Mouse (Mus musculus) liver, adult 2 months (tissue): ENCODE results near the gene Sptbn1. TPM values are rescaled to one million over a fixed set of nuclear protein-coding genes. Genes with fewer than 3 reads are reported as not detected.
A peak's percentile ranks its signal among the peaks of the same experiment; 100 is the strongest.

Source experiments
- DNase-seq: peaks from one replicate; pipeline ENCODE4 v3.0.0-alpha.2; 2011; ENCODE audit warnings: low read depth, low spot score; ENCODE audit errors: extremely low read depth
- H3K27ac ChIP-seq: fragments of 200-500 bp; replicated peaks from 2 replicates; pipeline ENCODE4 v1.5.1; 2012; ENCODE audit warnings: low read depth, mild to moderate bottlenecking, control low read depth, inconsistent platforms, low read length; ENCODE audit not compliant: insufficient read depth
- H3K27me3 ChIP-seq: fragments of 200-500 bp; 2 replicates; pipeline ENCODE4 v1.6.1; 2012; ENCODE audit warnings: mild to moderate bottlenecking, moderate library complexity, low read length, inconsistent platforms; ENCODE audit not compliant: control insufficient read depth, insufficient read depth
- H3K36me3 ChIP-seq: fragments of 200-500 bp; 2 replicates; pipeline ENCODE4 v1.6.1; 2012; ENCODE audit warnings: low read length, inconsistent platforms; ENCODE audit not compliant: control insufficient read depth, insufficient read depth
- H3K4me1 ChIP-seq: fragments of 200-500 bp; 2 replicates; pipeline ENCODE4 v1.6.1; 2011; ENCODE audit warnings: low read length; ENCODE audit not compliant: control insufficient read depth, insufficient read depth
- H3K4me3 ChIP-seq: fragments of 200-500 bp; 2 replicates; pipeline ENCODE4 v1.5.1; 2011; ENCODE audit warnings: low read depth, mild to moderate bottlenecking, control low read depth, low read length, moderate library complexity; ENCODE audit not compliant: insufficient read depth
- H3K79me2 ChIP-seq: fragments of 200-500 bp; 2 replicates; pipeline ENCODE4 v1.6.1; 2012; ENCODE audit warnings: inconsistent platforms, mild to moderate bottlenecking, low read length, moderate library complexity; ENCODE audit not compliant: control insufficient read depth, insufficient read depth
- H3K9ac ChIP-seq: fragments of 200-500 bp; 2 replicates; pipeline ENCODE4 v1.6.1; 2012; ENCODE audit warnings: low read depth, mild to moderate bottlenecking, control low read depth, inconsistent platforms, low read length
- CTCF ChIP-seq: fragments of 200-500 bp; IDR thresholded peaks from 2 replicates; pipeline ENCODE4 v1.5.1; 2011; ENCODE audit warnings: low read depth, low read length, control low read depth
- POLR2A ChIP-seq: fragments of 200-500 bp; IDR thresholded peaks from 2 replicates; pipeline ENCODE4 v1.6.1; 2011; ENCODE audit warnings: low read length, control low read depth; ENCODE audit not compliant: insufficient read depth; ENCODE audit errors: extremely low read depth
- WGBS: fragments of 180-500 bp; shearing (Covaris S2); methylation state at CpG from one replicate; pipeline ENCODE4 v1.1.7; 2018; 5-methylcytosine and 5-hydroxymethylcytosine counted together
- polyA plus RNA-seq: library from polyadenylated mRNA; depleted of rRNA; stranded (reverse); fragments of >200 nt; gene quantifications from 2 replicates; pipeline ENCODE4 v1.2.3, GENCODE M21; 2012
- total RNA-seq: library from RNA; depleted of rRNA; stranded (reverse); fragments of >200 nt; gene quantifications from 2 replicates; pipeline ENCODE4 v1.2.3, GENCODE M21; 2014

The Sptbn1 gene
- total and polyA plus RNA-seq, 2 experiments = 13.0 to 50.9 TPM

- H3K79me2 ChIP-seq = peaks cover 7% of the 10 kb centered on the region; the same call in 1 of the 2 replicates
- DNase-seq = peak; percentile 27
- no peaks in the 10 kb centered on the region for H3K36me3 ChIP-seq
- peak overlapping the region; percentile 33; the same call in 1 of the 2 replicates for H3K27ac ChIP-seq
- H3K4me1 ChIP-seq = no peaks in the 10 kb centered on the region
- peak overlapping the region; percentile 75; the same call in 1 of the 2 replicates for H3K9ac ChIP-seq
- H3K4me3 ChIP-seq = peak overlapping the region; percentile 78
- WGBS = 9% methylated on average over 15 of the region's 15 CpGs
- peaks cover 6% of the 10 kb centered on the region; the same call in 1 of the 2 replicates for H3K27me3 ChIP-seq
- no peak for TF ChIP-seq POLR2A
- no peak for TF ChIP-seq CTCF
These were observed 837 bp upstream of the Sptbn1 start for GRCm38 (mm10) chr11:30268648-30269375.

GRCm38 (mm10) chr11:30267036-30267891 lies 711 bp downstream of the Sptbn1 start:
- H3K36me3 ChIP-seq = no peaks in the 10 kb centered on the region
- 2% methylated on average over 69 of the region's 69 CpGs for WGBS
- H3K9ac ChIP-seq = peak overlapping the region; percentile 85
- no peak for TF ChIP-seq CTCF
- no peak for TF ChIP-seq POLR2A
- DNase-seq = no peak
- peaks cover 7% of the 10 kb centered on the region; the same call in 1 of the 2 replicates for H3K79me2 ChIP-seq
- H3K27ac ChIP-seq = peak overlapping the region; percentile 64
- no peaks in the 10 kb centered on the region for H3K4me1 ChIP-seq
- H3K4me3 ChIP-seq = peak overlapping the region; percentile 96
- peaks cover 6% of the 10 kb centered on the region; the same call in 1 of the 2 replicates for H3K27me3 ChIP-seq

GRCm38 (mm10) chr11:30266691-30267035 lies 1.3 kb downstream of the Sptbn1 start:
- Histone ChIP-seq H3K4me1 (no peaks in the 10 kb centered on the region), H3K27ac (peak overlapping the region; percentile 29; the same call in 1 of the 2 replicates), H3K79me2 (peaks cover 7% of the 10 kb centered on the region; the same call in 1 of the 2 replicates), H3K27me3 (peaks cover 6% of the 10 kb centered on the region; the same call in 1 of the 2 replicates), H3K9ac (peak overlapping the region; percentile 85), H3K36me3 (no peaks in the 10 kb centered on the region), H3K4me3 (peak overlapping the region; percentile 96)
- 27% methylated on average over 7 of the region's 7 CpGs for WGBS
- TF ChIP-seq POLR2A (no peak), CTCF (no peak)
- DNase-seq = no peak

- Histone ChIP-seq H3K27ac (no peak overlapping the region), H3K79me2 (peaks cover 7% of the 10 kb centered on the region; the same call in 1 of the 2 replicates), H3K9ac (no peak overlapping the region), H3K36me3 (no peaks in the 10 kb centered on the region), H3K27me3 (peaks cover 4% of the 10 kb centered on the region; the same call in 1 of the 2 replicates), H3K4me1 (no peaks in the 10 kb centered on the region), H3K4me3 (no peak overlapping the region)
- WGBS = 83% methylated on average over 2 of the region's 2 CpGs
- no peak for DNase-seq
- TF ChIP-seq POLR2A (no peak), CTCF (no peak)
These were observed 2.3 kb downstream of the Sptbn1 start for GRCm38 (mm10) chr11:30265666-30266065.

GRCm38 (mm10) chr11:30263627-30264026 lies 4.3 kb downstream of the Sptbn1 start:
- TF ChIP-seq CTCF (no peak), POLR2A (no peak)
- Histone ChIP-seq H3K4me1 (no peaks in the 10 kb centered on the region; the same call in 1 of the 2 replicates), H3K4me3 (no peak overlapping the region), H3K36me3 (no peaks in the 10 kb centered on the region), H3K79me2 (peaks cover 7% of the 10 kb centered on the region; the same call in 1 of the 2 replicates), H3K9ac (no peak overlapping the region), H3K27me3 (peaks cover 4% of the 10 kb centered on the region; the same call in 1 of the 2 replicates), H3K27ac (no peak overlapping the region)
- WGBS = 77% methylated on average over 2 of the region's 2 CpGs
- DNase-seq = no peak
